Mouse (Mus musculus) myocyte (in vitro differentiated cells): Measurements from ENCODE around the gene Gcn1l1. TPM values are rescaled to one million over a fixed set of nuclear protein-coding genes. Genes with fewer than 3 reads are reported as not detected.
A peak's percentile ranks its signal among the peaks of the same experiment; 100 is the strongest.

Source experiments
- H3K27me3 ChIP-seq: one replicate; pipeline ENCODE4 v1.6.1; 2011; ENCODE audit not compliant: control insufficient read depth, insufficient read depth, insufficient read length
- H3K36me3 ChIP-seq: one replicate; pipeline ENCODE4 v1.6.1; 2011; ENCODE audit not compliant: control insufficient read depth, insufficient read depth
- H3K4me2 ChIP-seq: one replicate; pipeline ENCODE4 v1.6.1; 2011; ENCODE audit warnings: low read depth, control low read depth
- H3K4me3 ChIP-seq: one replicate; pipeline ENCODE4 v1.5.1; 2011; ENCODE audit warnings: mild to moderate bottlenecking, control low read depth, moderate library complexity
- H3K79me2 ChIP-seq: one replicate; pipeline ENCODE4 v1.6.1; 2011; ENCODE audit not compliant: control insufficient read depth, insufficient read depth
- H3ac ChIP-seq: one replicate; pipeline ENCODE4 v1.6.1; 2011; ENCODE audit not compliant: control insufficient read depth, insufficient read length
- CEBPB ChIP-seq: IDR thresholded peaks from 2 replicates; pipeline ENCODE4 v1.6.1; 2011; ENCODE audit warnings: mild to moderate bottlenecking, moderate library complexity; ENCODE audit not compliant: poor library complexity, insufficient read depth, severe bottlenecking
- E2F4 ChIP-seq: IDR thresholded peaks from one replicate; pipeline ENCODE4 v1.6.1; 2011; ENCODE audit warnings: mild to moderate bottlenecking, control low read depth, moderate library complexity; ENCODE audit not compliant: insufficient read depth
- MAX ChIP-seq: IDR thresholded peaks from one replicate; pipeline ENCODE4 v1.6.1; 2011; ENCODE audit warnings: low read depth, mild to moderate bottlenecking, control low read depth
- MYOD1 ChIP-seq, 3 experiments: IDR thresholded peaks; one replicate each; pipeline ENCODE4 v1.6.1; 2011; ENCODE audit warnings: control low read depth in 2 of 3, low read depth in 2 of 3, mild to moderate bottlenecking in 2 of 3, moderate library complexity in 1 of 3; ENCODE audit not compliant: insufficient read length in 2 of 3, control insufficient read depth in 1 of 3
- MYOG ChIP-seq, 3 experiments: IDR thresholded peaks; one replicate each; pipeline ENCODE4 v1.6.1; 2011; ENCODE audit warnings: control low read depth in 2 of 3, low read depth in 2 of 3, mild to moderate bottlenecking in 2 of 3; ENCODE audit not compliant: insufficient read length in 2 of 3, control insufficient read depth in 1 of 3, insufficient read depth in 1 of 3
- POLR2A ChIP-seq: IDR thresholded peaks from one replicate; pipeline ENCODE4 v1.6.1; 2011; ENCODE audit warnings: low read depth, mild to moderate bottlenecking, control low read depth, moderate library complexity; ENCODE audit not compliant: insufficient read length
- POLR2AphosphoS2 ChIP-seq: IDR thresholded peaks from one replicate; pipeline ENCODE4 v1.6.1; 2011; ENCODE audit warnings: low read depth, control low read depth; ENCODE audit not compliant: insufficient read length
- REST ChIP-seq: IDR thresholded peaks from one replicate; pipeline ENCODE4 v1.6.1; 2011; ENCODE audit warnings: mild to moderate bottlenecking, control low read depth, moderate library complexity; ENCODE audit not compliant: insufficient read depth, insufficient read length
- SRF ChIP-seq: IDR thresholded peaks from one replicate; pipeline ENCODE4 v1.6.1; 2011; ENCODE audit warnings: low read depth; ENCODE audit not compliant: control insufficient read depth, insufficient read length
- TCF12 ChIP-seq: IDR thresholded peaks from one replicate; pipeline ENCODE4 v1.6.1; 2011; ENCODE audit warnings: mild to moderate bottlenecking, control low read depth; ENCODE audit not compliant: poor library complexity, insufficient read depth, severe bottlenecking
- TCF3 ChIP-seq: IDR thresholded peaks from one replicate; pipeline ENCODE4 v1.6.1; 2011; ENCODE audit warnings: low read depth, control low read depth; ENCODE audit not compliant: insufficient read length
- USF1 ChIP-seq: IDR thresholded peaks from one replicate; pipeline ENCODE4 v1.6.1; 2011; ENCODE audit warnings: low read depth, mild to moderate bottlenecking, control low read depth, moderate library complexity
- polyA plus RNA-seq: library from polyadenylated mRNA; unstranded; fragments of >200 nt; fragmentation: generic; extraction: Trizol; gene quantifications from one replicate; pipeline ENCODE4 v1.2.1, GENCODE M21; 2012; ENCODE audit warnings: missing spikeins

Gene Gcn1l1
- polyA plus RNA-seq, 1 experiment, result 49.4 TPM

DNA sequence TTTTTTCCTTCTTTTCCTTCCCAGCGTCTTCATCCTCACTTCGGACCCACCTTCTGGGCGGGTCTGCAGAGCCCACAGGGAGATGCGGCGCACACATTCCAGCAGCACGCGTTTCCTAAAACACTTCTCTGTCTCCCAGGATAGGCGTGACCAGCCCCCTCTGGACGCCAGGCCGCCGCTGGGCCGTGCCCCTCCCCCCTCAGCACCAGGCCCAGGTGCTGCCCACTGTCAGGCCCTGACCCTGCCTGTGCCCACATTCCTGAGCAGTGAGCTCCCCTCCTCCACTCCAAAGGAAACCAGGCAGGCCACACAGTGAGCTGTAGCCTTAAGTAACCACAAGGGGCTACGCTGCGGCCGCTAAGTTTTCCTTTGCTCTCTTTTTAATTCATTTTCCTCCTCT is 41.1 kb upstream of the Gcn1l1 start:
- peak overlapping the region; percentile 25 for H3K4me2 ChIP-seq
- H3K36me3 ChIP-seq, result no peaks in the 10 kb centered on the region
- peaks cover 73% of the 10 kb centered on the region for H3K79me2 ChIP-seq
- TF ChIP-seq TCF3 (peak; percentile 52), REST (no peak), E2F4 (no peak), MYOG (IDR thresholded peaks at IDR 0.05; ENCODE audit: control insufficient read depth in 1 of 3, insufficient read depth in 1 of 3, insufficient read length in 2 of 3, low read depth in 2 of 3) (peak in 2 of 3 experiments; percentile 74 to 90), TCF12 (no peak), POLR2AphosphoS2 (peak; percentile 26), POLR2A (no peak), MYOD1 (IDR thresholded peaks at IDR 0.05; ENCODE audit: control insufficient read depth in 1 of 3, insufficient read length in 2 of 3, low read depth in 2 of 3) (peak in 2 of 3 experiments; percentile 22 to 89), CEBPB (no peak), USF1 (no peak), MAX (no peak), SRF (no peak)
- no peak overlapping the region for H3K4me3 ChIP-seq
- no peak overlapping the region for H3ac ChIP-seq
- H3K27me3 ChIP-seq, result no peaks in the 10 kb centered on the region

DNA sequence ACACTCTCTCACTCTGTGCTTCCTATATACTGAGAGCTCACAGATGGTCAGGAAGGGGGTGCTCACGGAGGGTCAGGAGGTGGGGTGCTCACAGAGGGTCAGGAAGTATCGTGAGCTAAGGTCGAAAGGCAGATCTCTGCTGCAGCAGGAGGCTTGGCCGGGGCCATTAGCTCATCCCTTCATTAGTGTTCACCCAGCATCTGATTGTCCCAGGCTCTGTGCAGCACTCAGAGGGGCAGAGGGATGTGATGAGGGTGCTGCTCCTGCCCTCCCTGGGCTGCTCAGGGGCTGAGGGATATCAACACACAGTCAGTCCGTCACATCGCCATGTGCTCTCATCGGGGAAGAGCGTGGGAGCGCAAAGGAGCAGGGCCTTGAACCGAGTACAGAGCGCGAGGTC is 40.6 kb upstream of the Gcn1l1 start:
- no peak overlapping the region for H3ac ChIP-seq
- H3K4me3 ChIP-seq, result no peak overlapping the region
- H3K4me2 ChIP-seq, result peak overlapping the region; percentile 25
- no peaks in the 10 kb centered on the region for H3K36me3 ChIP-seq
- H3K27me3 ChIP-seq, result no peaks in the 10 kb centered on the region
- peaks cover 69% of the 10 kb centered on the region for H3K79me2 ChIP-seq
- TF ChIP-seq TCF12, result no peak
- TF ChIP-seq MYOG (IDR thresholded peaks at IDR 0.05; ENCODE audit: control insufficient read depth in 1 of 3, insufficient read depth in 1 of 3, insufficient read length in 2 of 3, low read depth in 2 of 3), result no peak
- TF ChIP-seq SRF, result no peak
- TF ChIP-seq REST, result no peak
- TF ChIP-seq MAX, result no peak
- TF ChIP-seq POLR2AphosphoS2, result no peak
- no peak for TF ChIP-seq E2F4
- TF ChIP-seq TCF3, result no peak
- TF ChIP-seq MYOD1 (IDR thresholded peaks at IDR 0.05; ENCODE audit: control insufficient read depth in 1 of 3, insufficient read length in 2 of 3, low read depth in 2 of 3), result no peak
- TF ChIP-seq USF1, result no peak
- no peak for TF ChIP-seq CEBPB

DNA sequence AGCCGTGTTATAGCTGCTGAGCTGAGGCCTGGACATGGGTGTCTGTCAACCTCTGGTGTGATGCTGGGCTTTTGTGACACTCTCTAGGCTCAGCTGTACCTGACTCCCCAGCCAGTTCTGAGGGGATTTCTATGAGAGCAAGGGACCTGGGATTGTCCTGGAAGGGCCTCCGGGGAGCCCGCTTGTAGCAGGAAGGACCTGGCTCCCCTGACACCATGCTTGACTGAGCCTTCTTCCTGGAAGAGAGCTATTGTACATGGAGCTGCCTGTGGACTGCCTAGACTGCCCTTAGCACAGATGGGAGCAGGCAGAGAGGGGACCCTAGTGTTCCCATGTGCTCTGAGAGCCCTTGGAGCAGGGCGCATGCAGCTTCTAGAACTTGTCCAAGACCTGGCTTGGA is 39.6 kb upstream of the Gcn1l1 start:
- H3K4me2 ChIP-seq, result no peak overlapping the region
- peaks cover 61% of the 10 kb centered on the region for H3K79me2 ChIP-seq
- H3K4me3 ChIP-seq, result no peak overlapping the region
- no peaks in the 10 kb centered on the region for H3K36me3 ChIP-seq
- H3K27me3 ChIP-seq, result no peaks in the 10 kb centered on the region
- no peak overlapping the region for H3ac ChIP-seq
- TF ChIP-seq MYOD1 (IDR thresholded peaks at IDR 0.05; ENCODE audit: control insufficient read depth in 1 of 3, insufficient read length in 2 of 3, low read depth in 2 of 3) (no peak), USF1 (no peak), TCF3 (no peak), TCF12 (no peak), SRF (no peak), E2F4 (no peak), MYOG (IDR thresholded peaks at IDR 0.05; ENCODE audit: control insufficient read depth in 1 of 3, insufficient read depth in 1 of 3, insufficient read length in 2 of 3, low read depth in 2 of 3) (no peak), POLR2A (no peak), CEBPB (no peak), POLR2AphosphoS2 (no peak), MAX (no peak), REST (no peak)

DNA sequence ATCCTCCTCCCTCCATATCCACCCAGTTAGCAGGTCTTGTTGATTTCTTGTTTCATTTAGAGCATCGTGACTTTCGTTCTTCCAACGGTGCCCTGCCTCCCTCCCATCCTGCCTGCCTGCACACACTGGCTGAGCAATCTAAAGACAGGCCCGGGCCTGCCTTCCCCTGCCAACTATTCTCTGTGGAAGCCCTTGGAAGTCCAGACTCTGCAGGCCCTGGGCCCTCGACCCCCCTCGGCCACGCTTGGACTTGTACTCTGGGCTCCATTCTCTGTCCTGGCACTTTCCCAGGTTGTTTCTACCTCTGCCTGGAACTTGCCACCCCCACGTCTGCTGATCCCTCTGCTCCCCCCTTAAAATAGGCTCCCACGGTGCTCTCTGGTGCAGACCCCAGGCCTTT is 39.1 kb upstream of the Gcn1l1 start:
- no peak overlapping the region for H3ac ChIP-seq
- H3K36me3 ChIP-seq, result no peaks in the 10 kb centered on the region
- TF ChIP-seq CEBPB, result no peak
- no peak for TF ChIP-seq TCF3
- no peak for TF ChIP-seq MAX
- TF ChIP-seq TCF12, result no peak
- TF ChIP-seq MYOG (IDR thresholded peaks at IDR 0.05; ENCODE audit: control insufficient read depth in 1 of 3, insufficient read depth in 1 of 3, insufficient read length in 2 of 3, low read depth in 2 of 3), result no peak
- no peak for TF ChIP-seq SRF
- TF ChIP-seq POLR2AphosphoS2, result no peak
- H3K27me3 ChIP-seq, result no peaks in the 10 kb centered on the region
- peaks cover 56% of the 10 kb centered on the region for H3K79me2 ChIP-seq
- H3K4me2 ChIP-seq, result no peak overlapping the region
- no peak overlapping the region for H3K4me3 ChIP-seq

GRCm38 (mm10) chr5:115526456-115527202 is 38.4 kb upstream of the Gcn1l1 start:
- Histone ChIP-seq H3K36me3 (no peaks in the 10 kb centered on the region), H3K27me3 (no peaks in the 10 kb centered on the region), H3ac (no peak overlapping the region), H3K4me2 (no peak overlapping the region), H3K4me3 (no peak overlapping the region), H3K79me2 (peaks cover 51% of the 10 kb centered on the region)
- no peak for TF ChIP-seq TCF3
- TF ChIP-seq POLR2AphosphoS2, result no peak
- TF ChIP-seq MYOG (IDR thresholded peaks at IDR 0.05; ENCODE audit: control insufficient read depth in 1 of 3, insufficient read depth in 1 of 3, insufficient read length in 2 of 3, low read depth in 2 of 3), result no peak
- no peak for TF ChIP-seq POLR2A
- no peak for TF ChIP-seq MAX
- TF ChIP-seq CEBPB, result no peak
- no peak for TF ChIP-seq TCF12
- no peak for TF ChIP-seq MYOD1 (IDR thresholded peaks at IDR 0.05; ENCODE audit: control insufficient read depth in 1 of 3, insufficient read length in 2 of 3, low read depth in 2 of 3)
- no peak for TF ChIP-seq USF1
- no peak for TF ChIP-seq SRF
- TF ChIP-seq REST, result no peak
- TF ChIP-seq E2F4, result no peak
